ENCODE assay signal across 12 mouse cellular contexts in the genomic region with DNA sequence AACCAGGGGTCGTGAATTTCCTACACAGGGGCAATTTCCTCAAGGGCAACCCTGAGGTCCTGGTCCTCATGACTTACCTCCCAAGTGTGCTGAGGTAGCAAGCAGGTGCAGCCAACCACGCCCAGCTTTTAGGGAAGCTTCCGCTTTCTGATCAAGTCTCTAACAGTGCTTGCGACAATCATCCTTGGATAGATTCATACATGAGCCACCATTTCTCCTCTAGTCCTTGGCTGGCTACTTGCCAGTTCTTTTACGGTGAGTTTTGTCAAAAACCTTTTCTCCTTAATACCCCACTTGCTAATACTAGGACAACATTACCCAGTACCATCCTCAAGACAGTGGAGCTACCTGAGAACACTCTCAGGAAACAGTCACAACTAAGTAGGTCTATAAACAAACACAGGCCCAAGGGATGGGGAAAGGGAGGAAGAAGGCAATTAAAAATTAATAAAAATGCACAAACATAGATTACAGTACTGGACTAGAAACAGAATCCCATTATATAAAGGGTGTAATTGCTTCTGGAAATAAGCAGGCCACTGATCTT. TPM values are rescaled to one million over a fixed set of nuclear protein-coding genes. Genes with fewer than 3 reads are reported as not detected.
A peak's percentile ranks its signal among the peaks of the same experiment; 100 is the strongest.
DNase-seq lines count a peak whose midpoint lies in the region; ATAC-seq lines count a peak whose summit lies in the region.
"Had no signal": no experiment of that assay in that cellular context is flagged by ENCODE, and none has a peak within 500 bp of the region (broad histone marks: within the 10 kb centered on the region; RNA-seq: fewer than 3 reads in every experiment).

No protein-coding gene starts in this region.

- H3K4me3 ChIP-seq in heart, embryonic 12.5 days: no peak overlapping the region
- no peak overlapping the region for H3K4me3 ChIP-seq in liver, embryonic 16.5 days (ENCODE audit: low read depth, low read length)
- H3K4me3 ChIP-seq: embryonic facial prominence, embryonic 13.5 days; limb, embryonic 15.5 days had no signal

- no peak for ATAC-seq in heart, embryonic 12.5 days (ENCODE audit: insufficient number of reproducible peaks, low FRiP score)
- no peak for ATAC-seq in liver, embryonic 16.5 days (ENCODE audit: low read depth)
- no peak for ATAC-seq in frontal cortex, adult (ENCODE audit: low TSS enrichment)
- ATAC-seq: forebrain, postnatal 0 days had no signal

- no peaks in the 10 kb centered on the region for H3K36me3 ChIP-seq in heart, embryonic 12.5 days
- no peaks in the 10 kb centered on the region for H3K36me3 ChIP-seq in liver, embryonic 16.5 days (ENCODE audit: control insufficient read depth, insufficient read depth)
- H3K36me3 ChIP-seq: embryonic facial prominence, embryonic 13.5 days; limb, embryonic 15.5 days had no signal

- DNase-seq in heart, postnatal 4 days: no peak
- DNase-seq in thymus, postnatal 14 days: peak; percentile 44
- DNase-seq in thymus, postnatal 4 days: no peak
- no peak for DNase-seq in cerebellum, adult 9-10 months
- DNase-seq in frontal cortex, postnatal 10 days (ENCODE audit: low spot score in 2 of 2): no peak
- DNase-seq: cerebellum, adult 2 months; forebrain, postnatal 0 days had no signal

- H3K9me3 ChIP-seq in heart, embryonic 12.5 days (replicated peaks): no peaks in the 10 kb centered on the region
- no peaks in the 10 kb centered on the region for H3K9me3 ChIP-seq in liver, embryonic 16.5 days (replicated peaks; ENCODE audit: control insufficient read depth, low read length)
- H3K9me3 ChIP-seq: embryonic facial prominence, embryonic 13.5 days; limb, embryonic 15.5 days had no signal

- no peak overlapping the region for H3K9ac ChIP-seq in heart, embryonic 12.5 days
- 0 out of 2 replicates have a peak overlapping the region, but pooled peaks have one; percentile 17 for H3K9ac ChIP-seq in liver, embryonic 16.5 days (ENCODE audit: low read depth, low read length)
- H3K9ac ChIP-seq: embryonic facial prominence, embryonic 13.5 days; forebrain, postnatal 0 days; limb, embryonic 15.5 days had no signal

- WGBS in heart, embryonic 12.5 days: 67% methylated on average over 5 of the region's 5 CpGs
- WGBS in liver, embryonic 16.5 days (ENCODE audit: insufficient replicate concordance): 32% methylated on average over 5 of the region's 5 CpGs

- no peak overlapping the region for H3K4me2 ChIP-seq in heart, embryonic 12.5 days
- no peak overlapping the region for H3K4me2 ChIP-seq in liver, embryonic 16.5 days (ENCODE audit: low read depth, low read length)
- H3K4me2 ChIP-seq: embryonic facial prominence, embryonic 13.5 days; limb, embryonic 15.5 days had no signal

- H3K27me3 ChIP-seq in heart, embryonic 12.5 days (replicated peaks): no peaks in the 10 kb centered on the region
- no peaks in the 10 kb centered on the region for H3K27me3 ChIP-seq in liver, embryonic 16.5 days (ENCODE audit: control insufficient read depth, insufficient read depth, low read depth, low read length)
- H3K27me3 ChIP-seq: embryonic facial prominence, embryonic 13.5 days; limb, embryonic 15.5 days had no signal

- peak overlapping the region; percentile 43; the same call in 1 of the 2 replicates for H3K27ac ChIP-seq in heart, embryonic 12.5 days (ENCODE audit: poor library complexity, severe bottlenecking)
- peak overlapping the region; percentile 47 for H3K27ac ChIP-seq in liver, embryonic 16.5 days (ENCODE audit: low read length)
- H3K27ac ChIP-seq: embryonic facial prominence, embryonic 13.5 days; limb, embryonic 15.5 days had no signal

- peaks cover 56% of the 10 kb centered on the region for H3K4me1 ChIP-seq in heart, embryonic 12.5 days (replicated peaks)
- peaks cover 79% of the 10 kb centered on the region for H3K4me1 ChIP-seq in liver, embryonic 16.5 days (ENCODE audit: control insufficient read depth, low read depth, low read length)

RNA-seq across cellular contexts. Expression of a gene that starts 12.0 kb away (rescaled TPM):
- polyA plus RNA-seq in heart, embryonic 12.5 days (2016; fragmentation: Nextera tagmentation; extraction: Ambion mirVana): 3.3 and 5.3 TPM in 2 replicates
- 1 to 10 TPM; 7.4 to 8.1 TPM for total RNA-seq in heart, postnatal 4 days (2021)
- 4.4 and 6.6 TPM in 2 replicates for polyA plus RNA-seq in liver, embryonic 16.5 days (2015; fragmentation: Nextera tagmentation; extraction: Ambion mirVana)
